Mouse (Mus musculus) C2C12 (cell line): ENCODE results near the gene Foxn1. TPM values are rescaled to one million over a fixed set of nuclear protein-coding genes. Genes with fewer than 3 reads are reported as not detected.

Experiments
- H3K27me3 ChIP-seq: one replicate; pipeline ENCODE4 v1.6.1; 2011; ENCODE audit not compliant: control insufficient read depth, insufficient read depth, insufficient read length
- H3K36me3 ChIP-seq: one replicate; pipeline ENCODE4 v1.6.1; 2011; ENCODE audit not compliant: control insufficient read depth, insufficient read depth
- H3K4me3 ChIP-seq: one replicate; pipeline ENCODE4 v1.5.1; 2011; ENCODE audit warnings: mild to moderate bottlenecking, control low read depth; ENCODE audit not compliant: poor library complexity, insufficient read depth, severe bottlenecking
- H3K79me2 ChIP-seq: one replicate; pipeline ENCODE4 v1.6.1; 2011; ENCODE audit not compliant: control insufficient read depth, insufficient read depth
- H3K79me3 ChIP-seq: one replicate; pipeline ENCODE4 v1.6.1; 2011; ENCODE audit warnings: low read depth, control low read depth
- H3ac ChIP-seq: one replicate; pipeline ENCODE3; 2011; ENCODE audit warnings: low read depth; ENCODE audit not compliant: control insufficient read depth, insufficient read length
- CEBPB ChIP-seq: IDR thresholded peaks from one replicate; pipeline ENCODE4 v1.6.1; 2011; ENCODE audit warnings: low read depth, mild to moderate bottlenecking, control low read depth, moderate library complexity
- CTCF ChIP-seq: IDR thresholded peaks from one replicate; pipeline ENCODE4 v1.5.1; 2011; ENCODE audit not compliant: control insufficient read depth, insufficient read depth, insufficient read length
- FOSL1 ChIP-seq: IDR thresholded peaks from one replicate; pipeline ENCODE4 v1.8.0; 2011; ENCODE audit warnings: mild to moderate bottlenecking, low read length; ENCODE audit not compliant: poor library complexity, insufficient read depth, severe bottlenecking
- MAX ChIP-seq: IDR thresholded peaks from one replicate; pipeline ENCODE4 v1.6.1; 2011; ENCODE audit warnings: mild to moderate bottlenecking, control low read depth
- MYOD1 ChIP-seq: IDR thresholded peaks from one replicate; pipeline ENCODE4 v1.6.1; 2011; ENCODE audit warnings: low read depth; ENCODE audit not compliant: control insufficient read depth, insufficient read length
- MYOG ChIP-seq: IDR thresholded peaks from one replicate; pipeline ENCODE4 v1.6.1; 2011; ENCODE audit not compliant: control insufficient read depth, insufficient read length; ENCODE audit errors: extremely low read depth
- USF1 ChIP-seq: IDR thresholded peaks from one replicate; pipeline ENCODE4 v1.6.1; 2011; ENCODE audit warnings: low read depth, mild to moderate bottlenecking, control low read depth, moderate library complexity
- polyA plus RNA-seq: library from polyadenylated mRNA; unstranded; fragments of >200 nt; fragmentation: generic; extraction: Trizol; gene quantifications from one replicate; pipeline ENCODE4 v1.2.1, GENCODE M21; 2012; ENCODE audit warnings: missing spikeins

The Foxn1 gene
- polyA plus RNA-seq, 1 experiment, result 0.39 TPM

DNA sequence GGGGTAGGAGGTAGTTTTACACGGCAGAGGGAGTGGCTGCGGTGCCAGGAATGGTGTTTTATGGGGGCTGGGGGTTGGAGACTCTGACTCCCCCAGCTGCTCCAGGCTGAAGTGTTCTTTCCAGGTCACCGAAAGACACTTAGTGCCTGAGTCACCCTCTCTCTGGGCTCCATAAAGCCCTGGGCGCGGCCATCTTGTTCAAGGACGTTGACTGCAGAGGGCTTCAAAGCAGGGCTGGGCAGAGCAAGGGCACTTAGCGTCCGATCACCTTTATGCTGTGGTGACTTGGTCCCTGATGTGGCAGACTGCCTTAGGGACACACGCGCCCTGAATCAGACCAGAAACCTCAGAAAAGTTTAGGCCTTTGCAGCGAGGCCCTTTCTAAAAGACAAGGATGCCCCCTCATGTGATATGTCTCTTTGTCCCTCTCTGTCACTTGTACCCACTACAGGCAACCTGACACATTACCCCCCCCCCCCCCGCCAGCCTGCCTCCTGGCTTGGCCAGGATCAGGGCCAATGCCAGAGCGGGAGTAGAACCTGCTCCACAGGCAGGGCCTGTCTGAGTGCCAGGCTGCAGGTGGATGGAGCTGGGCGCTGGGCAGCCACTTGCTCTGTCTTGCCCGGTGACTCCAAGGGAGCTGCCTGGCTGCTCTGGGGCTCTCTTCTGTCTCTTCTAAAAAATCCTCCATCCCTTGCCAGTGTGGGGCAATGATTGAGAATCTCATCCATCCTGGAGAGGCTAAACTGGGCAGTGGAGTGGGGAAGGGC, 18.7 kb downstream of the Foxn1 start:
- TF ChIP-seq MAX (no peak), MYOD1 (no peak), MYOG (no peak), CTCF (no peak), USF1 (no peak), FOSL1 (no peak), CEBPB (no peak)
- no peak overlapping the region for H3ac ChIP-seq
- no peak overlapping the region for H3K4me3 ChIP-seq
- H3K79me3 ChIP-seq, result no peaks in the 10 kb centered on the region
- H3K27me3 ChIP-seq, result no peaks in the 10 kb centered on the region
- no peaks in the 10 kb centered on the region for H3K36me3 ChIP-seq
- H3K79me2 ChIP-seq, result no peaks in the 10 kb centered on the region

DNA sequence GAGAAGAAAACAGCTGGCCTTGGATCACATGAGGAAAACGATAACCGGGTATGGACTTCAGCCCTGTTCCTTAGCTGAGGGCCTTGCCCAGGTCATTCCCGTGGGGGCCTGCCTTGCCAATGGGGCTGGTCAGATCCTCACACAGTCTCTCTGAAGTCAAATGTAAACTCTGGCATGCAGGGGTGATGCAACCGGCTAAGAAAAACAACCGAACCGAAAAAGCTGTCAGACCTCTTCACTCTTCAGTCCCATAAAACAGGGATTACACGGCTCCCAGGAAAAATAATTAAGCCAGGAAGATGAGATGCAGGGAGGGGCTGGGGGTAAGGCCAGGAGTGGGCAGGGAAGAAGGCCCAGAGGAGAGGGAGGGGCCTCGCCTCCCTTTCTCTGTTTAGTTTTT, 22.3 kb downstream of the Foxn1 start:
- Histone ChIP-seq H3K4me3 (no peak overlapping the region), H3K27me3 (no peaks in the 10 kb centered on the region), H3K36me3 (no peaks in the 10 kb centered on the region), H3K79me3 (no peaks in the 10 kb centered on the region), H3K79me2 (no peaks in the 10 kb centered on the region), H3ac (peak overlapping the region; percentile 36)
- TF ChIP-seq MYOD1 (no peak), CEBPB (peak; percentile 97), USF1 (peak; percentile 16), CTCF (no peak), FOSL1 (no peak), MYOG (no peak)

GRCm38 (mm10) chr11:78363309-78364007, 22.9 kb downstream of the Foxn1 start:
- Histone ChIP-seq H3K79me3 (no peaks in the 10 kb centered on the region), H3K79me2 (no peaks in the 10 kb centered on the region), H3ac (peak overlapping the region; percentile 34), H3K36me3 (no peaks in the 10 kb centered on the region), H3K4me3 (no peak overlapping the region), H3K27me3 (no peaks in the 10 kb centered on the region)
- TF ChIP-seq USF1, result no peak
- no peak for TF ChIP-seq MAX
- TF ChIP-seq FOSL1, result no peak
- TF ChIP-seq MYOG, result no peak
- TF ChIP-seq MYOD1, result no peak
- no peak for TF ChIP-seq CEBPB
- no peak for TF ChIP-seq CTCF

- no peaks in the 10 kb centered on the region for H3K36me3 ChIP-seq
- no peaks in the 10 kb centered on the region for H3K79me2 ChIP-seq
- TF ChIP-seq FOSL1, result no peak
- TF ChIP-seq MYOG, result no peak
- TF ChIP-seq MYOD1, result no peak
- TF ChIP-seq CEBPB, result no peak
- TF ChIP-seq MAX, result no peak
- no peak for TF ChIP-seq CTCF
- no peaks in the 10 kb centered on the region for H3K79me3 ChIP-seq
- H3K27me3 ChIP-seq, result no peaks in the 10 kb centered on the region
- no peak overlapping the region for H3ac ChIP-seq
- no peak overlapping the region for H3K4me3 ChIP-seq
These were observed 25.6 kb downstream of the Foxn1 start for GRCm38 (mm10) chr11:78360789-78361131.

GRCm38 (mm10) chr11:78360125-78360788, 26.1 kb downstream of the Foxn1 start:
- H3K79me2 ChIP-seq, result no peaks in the 10 kb centered on the region
- H3ac ChIP-seq, result no peak overlapping the region
- no peak overlapping the region for H3K4me3 ChIP-seq
- no peaks in the 10 kb centered on the region for H3K36me3 ChIP-seq
- H3K79me3 ChIP-seq, result no peaks in the 10 kb centered on the region
- no peaks in the 10 kb centered on the region for H3K27me3 ChIP-seq
- TF ChIP-seq MYOD1, result no peak
- TF ChIP-seq MAX, result peak; percentile 15
- TF ChIP-seq CTCF, result peak; percentile 75
